Mouse (Mus musculus): ENCODE measurements at regions not wholly inside any gene's neighbourhood (a gene's known extent, or its start where the extent isn't known, plus 50 kb on each side); places are given as distances from the start of the nearest gene placed in this dataset.

DNA sequence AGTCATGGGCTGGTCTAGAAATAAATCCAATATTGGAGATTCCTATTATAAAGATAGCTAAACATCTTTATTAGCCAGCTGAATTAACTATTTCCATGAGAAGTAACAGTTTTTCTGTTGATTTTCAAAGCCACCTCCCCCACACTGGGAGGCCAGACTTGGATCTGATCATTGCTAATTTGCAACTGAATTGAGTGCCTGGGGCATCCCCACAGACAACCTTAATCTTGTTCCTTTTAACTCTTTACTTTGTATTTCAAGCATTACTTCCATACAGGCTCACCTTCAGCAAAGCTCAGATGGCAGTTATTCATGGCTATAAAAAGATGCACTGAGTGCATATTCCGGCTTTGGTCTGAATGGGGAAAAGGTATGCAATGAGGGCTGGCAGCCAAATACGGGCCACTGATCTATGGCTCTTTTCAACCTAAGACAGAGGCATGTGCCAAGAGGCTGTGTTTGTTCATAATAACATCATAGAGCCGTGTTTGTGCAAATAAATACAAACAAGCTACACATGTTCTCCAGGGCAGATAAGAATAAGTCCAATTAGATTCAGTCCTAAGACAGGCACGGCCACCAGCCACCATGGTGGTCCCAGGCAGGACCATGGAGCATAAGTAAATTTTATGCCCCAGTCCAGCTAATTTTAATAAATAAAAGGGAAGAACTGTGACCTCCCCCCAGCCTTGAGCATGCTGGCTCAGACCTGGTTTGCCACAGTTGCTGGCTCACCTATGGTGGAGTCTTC, 194.5 kb upstream of the Ttc29 start:
- no peak for ATAC-seq (ENCODE audit: extremely low read depth, insufficient number of reproducible peaks, low FRiP score, low TSS enrichment)
- H3K27ac ChIP-seq (replicated peaks) = no peak overlapping the region
- no peak overlapping the region for H3K4me2 ChIP-seq
- H3K36me3 ChIP-seq = no peaks in the 10 kb centered on the region
- 67% methylated on average over 4 of the region's 4 CpGs for WGBS
- no peaks in the 10 kb centered on the region for H3K27me3 ChIP-seq (replicated peaks)
- peaks cover 4% of the 10 kb centered on the region; the same call in 1 of the 2 replicates for H3K9me3 ChIP-seq
- H3K9ac ChIP-seq = no peak overlapping the region
- H3K4me1 ChIP-seq = peaks cover 26% of the 10 kb centered on the region
- no peak overlapping the region for H3K4me3 ChIP-seq

DNA sequence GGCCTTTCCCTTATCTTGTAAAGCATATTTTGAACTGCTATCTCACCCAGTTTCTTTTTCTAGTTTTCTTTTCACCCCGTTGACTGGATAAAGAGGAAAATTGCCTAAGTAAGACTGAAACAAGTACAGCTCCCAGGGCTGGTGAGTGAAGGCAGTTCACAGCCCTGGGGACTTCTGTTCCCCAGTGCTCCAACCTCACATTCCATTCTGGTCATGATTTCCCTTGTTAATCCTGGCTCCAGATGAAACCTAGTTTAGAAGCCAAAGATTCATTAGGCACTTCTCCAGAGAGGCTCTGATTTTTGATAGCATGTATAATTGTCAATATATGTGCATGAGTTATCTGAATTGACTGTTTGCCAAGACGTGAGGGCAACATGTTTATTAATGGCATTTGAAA, 191.6 kb upstream of the Ttc29 start:
- Histone ChIP-seq H3K9ac (no peak overlapping the region), H3K36me3 (no peaks in the 10 kb centered on the region), H3K4me1 (peaks cover 44% of the 10 kb centered on the region), H3K27ac (replicated peaks) (peak overlapping the region; percentile 53; the same call in 1 of the 2 replicates), H3K4me3 (no peak overlapping the region), H3K27me3 (replicated peaks) (no peaks in the 10 kb centered on the region), H3K4me2 (no peak overlapping the region), H3K9me3 (no peaks in the 10 kb centered on the region)
- no peak for ATAC-seq (ENCODE audit: extremely low read depth, insufficient number of reproducible peaks, low FRiP score, low TSS enrichment)
- WGBS = 34% methylated on average over 2 of the region's 2 CpGs

DNA sequence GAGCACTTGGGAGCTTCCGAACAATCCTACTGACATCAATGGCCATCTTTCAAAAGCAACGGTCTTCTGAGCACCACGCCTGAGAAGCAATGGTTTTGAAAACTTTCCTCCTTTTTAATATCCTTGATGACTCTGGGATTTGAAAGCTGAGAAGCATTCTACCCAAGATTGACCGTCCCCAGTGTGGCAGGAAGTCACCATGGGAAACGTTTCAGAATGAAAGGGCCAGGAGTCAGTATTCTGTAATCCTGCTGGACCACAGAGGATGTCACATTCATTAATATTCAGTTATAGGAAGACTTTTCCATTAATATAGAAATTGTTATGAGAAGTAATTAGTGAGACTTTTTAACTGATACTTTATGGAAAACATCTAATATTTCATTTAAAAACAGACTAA, 190.1 kb upstream of the Ttc29 start:
- 66% methylated on average over 5 of the region's 5 CpGs for WGBS
- H3K9ac ChIP-seq = no peak overlapping the region
- no peak overlapping the region for H3K4me3 ChIP-seq
- no peak for ATAC-seq (ENCODE audit: extremely low read depth, insufficient number of reproducible peaks, low FRiP score, low TSS enrichment)
- peaks cover 44% of the 10 kb centered on the region for H3K4me1 ChIP-seq
- H3K27me3 ChIP-seq (replicated peaks) = no peaks in the 10 kb centered on the region
- no peaks in the 10 kb centered on the region for H3K36me3 ChIP-seq
- no peaks in the 10 kb centered on the region for H3K9me3 ChIP-seq
- peak overlapping the region; percentile 75 for H3K27ac ChIP-seq (replicated peaks)
- no peak overlapping the region for H3K4me2 ChIP-seq

DNA sequence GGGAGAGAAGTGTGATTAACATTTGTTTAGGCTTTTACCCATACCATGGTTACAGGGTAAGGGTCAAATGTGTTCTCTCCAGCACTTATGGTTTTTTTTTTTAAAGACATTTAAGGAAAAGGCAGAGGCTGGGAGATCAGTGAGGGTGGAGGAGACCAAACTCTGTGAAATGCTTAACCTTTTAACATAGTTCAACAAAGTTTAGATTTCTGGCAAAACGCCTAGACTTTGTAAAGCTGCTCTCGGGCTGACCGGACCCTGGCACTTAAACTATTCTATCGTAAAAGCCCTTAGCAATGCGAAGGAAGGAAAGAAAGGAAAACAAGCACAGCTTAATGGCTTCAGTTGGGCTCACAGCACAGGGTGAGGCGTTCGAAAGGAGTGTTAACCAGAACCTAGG, 189.6 kb upstream of the Ttc29 start:
- Histone ChIP-seq H3K4me1 (peaks cover 44% of the 10 kb centered on the region), H3K9ac (no peak overlapping the region), H3K36me3 (no peaks in the 10 kb centered on the region), H3K27ac (replicated peaks) (peak overlapping the region; percentile 75), H3K9me3 (no peaks in the 10 kb centered on the region), H3K4me2 (no peak overlapping the region), H3K4me3 (no peak overlapping the region), H3K27me3 (replicated peaks) (no peaks in the 10 kb centered on the region)
- 27% methylated on average over 7 of the region's 7 CpGs for WGBS
- no peak for ATAC-seq (ENCODE audit: extremely low read depth, insufficient number of reproducible peaks, low FRiP score, low TSS enrichment)

DNA sequence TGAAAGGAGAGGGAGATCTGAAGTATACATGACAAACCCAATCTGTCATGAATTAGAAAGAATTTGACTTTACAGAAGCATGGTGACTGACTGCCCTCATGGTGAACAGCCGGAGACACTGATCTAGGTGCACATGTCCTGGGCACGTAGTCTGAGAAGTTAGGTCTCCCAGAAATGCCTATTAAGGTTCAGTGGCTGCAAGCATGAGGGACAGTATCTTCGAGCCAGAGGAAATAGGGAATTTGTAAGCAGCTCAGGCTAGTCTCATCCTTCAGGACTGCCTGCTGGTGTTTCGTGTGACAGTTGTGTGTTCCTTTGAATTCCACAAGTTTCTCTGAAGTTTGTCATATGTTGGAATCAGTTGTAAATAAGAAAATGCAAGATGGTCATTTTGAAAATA, 189.2 kb upstream of the Ttc29 start:
- Histone ChIP-seq H3K27me3 (replicated peaks) (no peaks in the 10 kb centered on the region), H3K4me1 (peaks cover 44% of the 10 kb centered on the region), H3K9ac (no peak overlapping the region), H3K4me3 (no peak overlapping the region), H3K4me2 (no peak overlapping the region), H3K27ac (replicated peaks) (peak overlapping the region; percentile 75), H3K9me3 (no peaks in the 10 kb centered on the region), H3K36me3 (no peaks in the 10 kb centered on the region)
- ATAC-seq (ENCODE audit: extremely low read depth, insufficient number of reproducible peaks, low FRiP score, low TSS enrichment) = no peak
- 61% methylated on average over 4 of the region's 4 CpGs for WGBS

DNA sequence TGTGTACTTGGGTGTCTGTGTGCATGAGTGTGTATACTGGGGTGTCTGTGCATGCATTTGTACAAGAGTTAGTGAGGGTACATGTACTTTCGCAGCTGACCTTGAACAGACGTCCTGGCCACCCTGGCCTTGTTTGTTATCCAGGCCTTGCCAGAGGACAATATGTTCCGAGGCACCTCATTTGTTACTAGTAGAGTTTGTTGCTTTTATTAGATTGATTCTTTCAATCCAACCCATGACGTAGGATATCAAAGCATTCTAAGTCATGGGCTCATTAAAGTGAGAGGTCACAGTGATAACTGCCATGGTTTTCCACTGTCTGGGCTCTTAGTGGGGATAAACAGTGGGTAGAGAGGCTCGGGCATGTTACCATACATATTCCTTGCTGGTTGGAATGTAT, 188.1 kb upstream of the Ttc29 start:
- Histone ChIP-seq H3K9ac (no peak overlapping the region), H3K27ac (replicated peaks) (no peak overlapping the region), H3K4me1 (peaks cover 44% of the 10 kb centered on the region), H3K4me3 (no peak overlapping the region), H3K36me3 (no peaks in the 10 kb centered on the region), H3K9me3 (no peaks in the 10 kb centered on the region), H3K4me2 (no peak overlapping the region), H3K27me3 (replicated peaks) (no peaks in the 10 kb centered on the region)
- ATAC-seq (ENCODE audit: extremely low read depth, insufficient number of reproducible peaks, low FRiP score, low TSS enrichment) = no peak
- WGBS = 53% methylated on average over 5 of the region's 5 CpGs

DNA sequence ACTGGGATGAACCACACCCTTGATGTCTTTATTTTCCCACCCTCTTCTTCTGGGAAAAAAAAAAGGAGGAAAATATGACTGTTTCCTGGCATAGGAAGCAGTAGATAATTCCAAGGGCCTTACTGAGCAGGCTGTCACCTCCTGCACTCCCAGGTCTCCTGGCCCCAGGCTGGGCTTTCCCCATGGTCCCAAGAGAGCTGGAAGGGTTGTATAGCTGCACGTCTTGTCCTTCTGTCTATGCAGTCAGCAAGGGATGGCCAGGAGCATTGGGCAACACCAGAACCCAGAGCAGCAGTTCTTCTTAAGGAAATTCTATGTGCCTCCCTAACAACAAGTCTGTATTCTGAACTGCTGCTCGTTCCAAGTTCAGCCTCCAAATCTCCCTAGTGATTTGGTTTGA, 185.7 kb upstream of the Ttc29 start:
- Histone ChIP-seq H3K4me1 (peaks cover 34% of the 10 kb centered on the region), H3K9me3 (no peaks in the 10 kb centered on the region), H3K9ac (no peak overlapping the region), H3K27me3 (replicated peaks) (no peaks in the 10 kb centered on the region), H3K4me3 (no peak overlapping the region), H3K27ac (replicated peaks) (no peak overlapping the region), H3K4me2 (no peak overlapping the region), H3K36me3 (no peaks in the 10 kb centered on the region)
- 62% methylated on average over 2 of the region's 2 CpGs for WGBS
- no peak for ATAC-seq (ENCODE audit: extremely low read depth, insufficient number of reproducible peaks, low FRiP score, low TSS enrichment)

DNA sequence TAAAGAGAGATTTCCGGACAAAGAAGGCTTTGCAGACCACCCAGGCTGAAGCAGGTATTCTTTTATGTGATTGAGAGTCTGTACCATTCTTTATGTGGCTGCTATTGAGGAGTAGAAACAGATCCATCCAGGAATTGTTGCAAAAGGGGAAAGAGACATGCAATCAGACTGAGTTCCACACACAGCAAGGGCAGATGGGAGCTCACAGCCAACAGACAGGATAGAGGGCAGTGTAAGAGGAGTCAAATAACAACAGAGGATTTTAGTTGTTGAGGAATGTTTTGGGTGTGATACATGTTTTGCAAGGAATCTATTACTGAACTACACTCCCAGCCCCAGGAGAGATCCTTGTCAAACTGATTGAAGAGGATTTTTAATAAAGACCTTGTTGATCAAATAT, 184.2 kb upstream of the Ttc29 start:
- WGBS = 84% methylated on average over 1 of the region's 1 CpGs
- H3K9ac ChIP-seq = no peak overlapping the region
- no peaks in the 10 kb centered on the region for H3K9me3 ChIP-seq
- no peak overlapping the region for H3K4me2 ChIP-seq
- H3K4me1 ChIP-seq = peaks cover 19% of the 10 kb centered on the region
- no peak overlapping the region for H3K27ac ChIP-seq (replicated peaks)
- H3K27me3 ChIP-seq (replicated peaks) = no peaks in the 10 kb centered on the region
- no peak for ATAC-seq (ENCODE audit: extremely low read depth, insufficient number of reproducible peaks, low FRiP score, low TSS enrichment)
- H3K4me3 ChIP-seq = no peak overlapping the region
- no peaks in the 10 kb centered on the region for H3K36me3 ChIP-seq

DNA sequence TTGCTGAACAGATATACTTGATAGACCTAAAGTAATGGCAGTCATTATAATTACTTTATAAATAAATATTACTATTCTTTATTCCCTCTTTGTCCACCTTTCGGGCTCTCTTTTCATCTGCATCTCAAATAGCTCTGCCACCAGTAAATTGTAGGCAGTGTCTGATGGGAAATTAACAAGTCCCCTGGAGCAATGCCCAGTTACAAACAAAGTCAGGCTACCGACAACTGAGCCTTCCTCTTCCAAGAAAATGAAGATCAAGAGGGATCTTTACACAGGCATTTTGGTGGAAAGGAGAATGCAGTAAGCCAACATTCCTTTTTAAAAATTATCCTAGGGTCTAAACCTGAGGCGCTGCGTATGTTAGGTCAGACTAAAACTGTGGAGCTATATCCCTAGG, 181.3 kb upstream of the Ttc29 start:
- H3K4me2 ChIP-seq = no peak overlapping the region
- H3K27me3 ChIP-seq (replicated peaks) = no peaks in the 10 kb centered on the region
- WGBS = 67% methylated on average over 4 of the region's 4 CpGs
- H3K9me3 ChIP-seq = no peaks in the 10 kb centered on the region
- ATAC-seq (ENCODE audit: extremely low read depth, insufficient number of reproducible peaks, low FRiP score, low TSS enrichment) = no peak
- H3K4me1 ChIP-seq = 0 out of 2 replicates have a peak, but pooled peaks cover 4% of the 10 kb centered on the region
- H3K4me3 ChIP-seq = no peak overlapping the region
- no peak overlapping the region for H3K27ac ChIP-seq (replicated peaks)
- H3K9ac ChIP-seq = no peak overlapping the region
- H3K36me3 ChIP-seq = no peaks in the 10 kb centered on the region

DNA sequence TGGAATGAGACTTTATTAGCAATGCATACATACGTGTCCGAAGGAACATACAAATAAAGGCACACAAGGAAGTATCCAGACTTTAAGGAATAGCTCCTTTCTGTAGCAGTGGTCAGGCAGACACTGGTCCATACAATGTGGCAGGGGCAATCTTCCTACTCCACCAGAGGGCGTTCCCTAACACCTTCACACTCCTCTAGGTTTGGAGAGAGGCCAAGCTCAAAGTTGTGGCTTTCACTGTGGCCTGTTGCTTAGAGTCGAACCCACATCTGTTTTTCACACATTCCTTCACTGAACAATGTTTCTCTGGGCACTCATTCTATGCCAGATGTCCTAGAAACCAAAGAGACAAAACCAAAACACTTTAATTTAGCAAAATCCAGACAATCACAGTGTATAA, 178.4 kb upstream of the Ttc29 start:
- H3K4me1 ChIP-seq = 0 out of 2 replicates have a peak, but pooled peaks cover 4% of the 10 kb centered on the region
- no peaks in the 10 kb centered on the region for H3K9me3 ChIP-seq
- no peak overlapping the region for H3K9ac ChIP-seq
- 75% methylated on average over 4 of the region's 4 CpGs for WGBS
- H3K4me2 ChIP-seq = no peak overlapping the region
- H3K27ac ChIP-seq (replicated peaks) = no peak overlapping the region
- no peaks in the 10 kb centered on the region for H3K27me3 ChIP-seq (replicated peaks)
- H3K36me3 ChIP-seq = no peaks in the 10 kb centered on the region
- H3K4me3 ChIP-seq = no peak overlapping the region
- ATAC-seq (ENCODE audit: extremely low read depth, insufficient number of reproducible peaks, low FRiP score, low TSS enrichment) = no peak

DNA sequence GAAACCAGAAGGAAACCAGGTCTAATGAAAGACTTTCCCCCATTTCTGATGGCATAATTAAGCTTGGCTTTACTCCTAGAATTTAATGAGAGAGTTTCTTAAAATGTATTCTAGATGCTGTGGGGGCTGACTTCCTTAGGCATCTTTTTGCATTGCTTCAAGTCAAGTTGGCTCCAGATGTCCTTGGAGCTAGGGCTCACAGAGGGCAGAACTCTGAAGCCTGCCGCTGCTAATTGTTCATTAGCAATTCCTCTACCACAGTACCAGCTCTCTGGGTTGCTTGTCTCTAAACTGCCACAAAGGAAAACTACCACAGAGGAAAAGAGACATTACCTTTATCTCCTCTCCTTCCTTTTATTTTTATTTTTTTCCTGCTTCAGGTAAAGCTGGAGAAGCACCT, 175.9 kb upstream of the Ttc29 start:
- H3K4me3 ChIP-seq = no peak overlapping the region
- ATAC-seq (ENCODE audit: extremely low read depth, insufficient number of reproducible peaks, low FRiP score, low TSS enrichment) = no peak
- WGBS = 55% methylated on average over 1 of the region's 1 CpGs
- no peaks in the 10 kb centered on the region for H3K4me1 ChIP-seq
- no peaks in the 10 kb centered on the region for H3K36me3 ChIP-seq
- no peak overlapping the region for H3K27ac ChIP-seq (replicated peaks)
- H3K9me3 ChIP-seq = no peaks in the 10 kb centered on the region
- no peak overlapping the region for H3K9ac ChIP-seq
- no peaks in the 10 kb centered on the region for H3K27me3 ChIP-seq (replicated peaks)
- no peak overlapping the region for H3K4me2 ChIP-seq

DNA sequence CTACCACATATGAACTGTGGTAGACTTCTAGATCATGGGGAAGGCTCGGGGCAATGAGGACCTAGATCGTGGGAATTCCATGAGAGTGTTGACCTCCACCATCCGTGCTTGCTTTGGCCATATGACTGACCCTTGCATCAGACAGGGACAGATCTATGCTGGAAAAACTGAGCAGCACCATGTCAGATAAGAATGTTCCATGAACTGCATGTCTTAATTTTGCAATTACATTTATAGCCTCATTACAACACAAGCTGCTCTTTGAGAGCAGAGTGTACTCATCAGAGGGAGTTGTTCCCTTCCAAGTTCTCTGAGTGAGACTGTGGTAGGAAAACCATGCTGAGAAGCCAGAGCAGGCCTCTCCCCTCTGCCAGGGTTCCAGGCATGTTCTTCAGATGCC, 166.4 kb upstream of the Ttc29 start:
- no peaks in the 10 kb centered on the region for H3K36me3 ChIP-seq
- H3K9ac ChIP-seq = no peak overlapping the region
- peaks cover 14% of the 10 kb centered on the region; the same call in 1 of the 2 replicates for H3K9me3 ChIP-seq
- H3K4me3 ChIP-seq = no peak overlapping the region
- H3K4me1 ChIP-seq = no peaks in the 10 kb centered on the region
- H3K27me3 ChIP-seq (replicated peaks) = no peaks in the 10 kb centered on the region
- H3K27ac ChIP-seq (replicated peaks) = no peak overlapping the region
- H3K4me2 ChIP-seq = no peak overlapping the region
- 78% methylated on average over 3 of the region's 3 CpGs for WGBS
- ATAC-seq (ENCODE audit: extremely low read depth, insufficient number of reproducible peaks, low FRiP score, low TSS enrichment) = no peak

All from heart, embryonic 13.5 days (tissue).